Mouse (Mus musculus): ENCODE data around the gene Ppox. TPM values are rescaled to one million over a fixed set of nuclear protein-coding genes. Genes with fewer than 3 reads are reported as not detected.
A peak's percentile ranks its signal among the peaks of the same experiment; 100 is the strongest.

Ppox gene
- polyA plus RNA-seq, 1 experiment from 2014 or later = 54.3 TPM

GRCm38 (mm10) chr1:171283188-171284160, 2.5 kb upstream of the Ppox start:
- Histone ChIP-seq H3K27me3 (replicated peaks) (no peaks in the 10 kb centered on the region), H3K4me1 (peaks cover 43% of the 10 kb centered on the region), H3K9ac (no peak overlapping the region), H3K27ac (no peak overlapping the region), H3K36me3 (peaks cover 43% of the 10 kb centered on the region), H3K4me2 (replicated peaks) (no peak overlapping the region), H3K4me3 (no peak overlapping the region), H3K9me3 (no peaks in the 10 kb centered on the region)
- 91% methylated on average over 18 of the region's 18 CpGs for WGBS
- no peak for ATAC-seq (ENCODE audit: low FRiP score, low read depth)

- Histone ChIP-seq H3K36me3 (peaks cover 52% of the 10 kb centered on the region), H3K27me3 (replicated peaks) (no peaks in the 10 kb centered on the region), H3K4me2 (replicated peaks) (peak overlapping the region; percentile 76; the same call in 1 of the 2 replicates), H3K9me3 (no peaks in the 10 kb centered on the region), H3K4me3 (no peak overlapping the region), H3K27ac (no peak overlapping the region), H3K9ac (no peak overlapping the region), H3K4me1 (peaks cover 38% of the 10 kb centered on the region)
- no peak for ATAC-seq (ENCODE audit: low FRiP score, low read depth)
- WGBS = 80% methylated on average over 18 of the region's 18 CpGs
Observed at GRCm38 (mm10) chr1:171282086-171282805, 1.3 kb upstream of the Ppox start.

GRCm38 (mm10) chr1:171281528-171281923, 540 bp upstream of the Ppox start:
- peak overlapping the region; percentile 54 for H3K9ac ChIP-seq
- H3K4me2 ChIP-seq (replicated peaks) = peak overlapping the region; percentile 76
- 1% methylated on average over 10 of the region's 10 CpGs for WGBS
- H3K27ac ChIP-seq = peak overlapping the region; percentile 59
- peaks cover 31% of the 10 kb centered on the region for H3K4me1 ChIP-seq
- peak; percentile 52 for ATAC-seq (ENCODE audit: low FRiP score, low read depth)
- no peaks in the 10 kb centered on the region for H3K9me3 ChIP-seq
- H3K36me3 ChIP-seq = peaks cover 59% of the 10 kb centered on the region
- H3K27me3 ChIP-seq (replicated peaks) = no peaks in the 10 kb centered on the region
- peak overlapping the region; percentile 41 for H3K4me3 ChIP-seq

- Histone ChIP-seq H3K4me2 (replicated peaks) (peak overlapping the region; percentile 76), H3K9me3 (no peaks in the 10 kb centered on the region), H3K27ac (no peak overlapping the region; the same call in 1 of the 2 replicates), H3K9ac (peak overlapping the region; percentile 66), H3K36me3 (peaks cover 59% of the 10 kb centered on the region), H3K27me3 (replicated peaks) (no peaks in the 10 kb centered on the region), H3K4me3 (peak overlapping the region; percentile 52), H3K4me1 (peaks cover 27% of the 10 kb centered on the region)
- no peak; the same call in 1 of the 2 replicates for ATAC-seq (ENCODE audit: low FRiP score, low read depth)
- whole genome bisulfite sequencing = 1% methylated on average over 25 of the region's 25 CpGs
Observed at GRCm38 (mm10) chr1:171280250-171280915, 603 bp downstream of the Ppox start.

GRCm38 (mm10) chr1:171279721-171280120, 1.3 kb downstream of the Ppox start:
- peaks cover 27% of the 10 kb centered on the region for H3K4me1 ChIP-seq
- H3K4me3 ChIP-seq = peak overlapping the region; percentile 52
- 59% methylated on average over 5 of the region's 5 CpGs for WGBS
- no peaks in the 10 kb centered on the region for H3K9me3 ChIP-seq
- H3K36me3 ChIP-seq = peaks cover 59% of the 10 kb centered on the region
- H3K27ac ChIP-seq = no peak overlapping the region
- peak overlapping the region; percentile 66 for H3K9ac ChIP-seq
- peak overlapping the region; percentile 76 for H3K4me2 ChIP-seq (replicated peaks)
- no peak for ATAC-seq (ENCODE audit: low FRiP score, low read depth)
- no peaks in the 10 kb centered on the region for H3K27me3 ChIP-seq (replicated peaks)

- H3K27me3 ChIP-seq (replicated peaks) = no peaks in the 10 kb centered on the region
- no peak overlapping the region for H3K4me3 ChIP-seq
- no peak overlapping the region for H3K27ac ChIP-seq
- H3K4me1 ChIP-seq = peaks cover 27% of the 10 kb centered on the region
- 88% methylated on average over 14 of the region's 14 CpGs for WGBS
- H3K9me3 ChIP-seq = no peaks in the 10 kb centered on the region
- no peak overlapping the region for H3K9ac ChIP-seq
- H3K36me3 ChIP-seq = peaks cover 60% of the 10 kb centered on the region
- no peak for ATAC-seq (ENCODE audit: low FRiP score, low read depth)
- H3K4me2 ChIP-seq (replicated peaks) = peak overlapping the region; percentile 76
Observed at GRCm38 (mm10) chr1:171279012-171279705, 1.8 kb downstream of the Ppox start.

GRCm38 (mm10) chr1:171278436-171278835, 2.5 kb downstream of the Ppox start:
- Histone ChIP-seq H3K4me1 (peaks cover 27% of the 10 kb centered on the region), H3K4me2 (replicated peaks) (no peak overlapping the region), H3K27ac (no peak overlapping the region), H3K36me3 (peaks cover 60% of the 10 kb centered on the region), H3K27me3 (replicated peaks) (no peaks in the 10 kb centered on the region), H3K9ac (no peak overlapping the region), H3K4me3 (no peak overlapping the region), H3K9me3 (no peaks in the 10 kb centered on the region)
- no peak for ATAC-seq (ENCODE audit: low FRiP score, low read depth)
- WGBS = 91% methylated on average over 8 of the region's 8 CpGs

GRCm38 (mm10) chr1:171277736-171278135, 3.2 kb downstream of the Ppox start:
- no peak overlapping the region for H3K9ac ChIP-seq
- H3K27me3 ChIP-seq (replicated peaks) = no peaks in the 10 kb centered on the region
- no peaks in the 10 kb centered on the region for H3K9me3 ChIP-seq
- H3K4me3 ChIP-seq = no peak overlapping the region
- no peak for ATAC-seq (ENCODE audit: low FRiP score, low read depth)
- 88% methylated on average over 10 of the region's 10 CpGs for WGBS
- no peak overlapping the region for H3K27ac ChIP-seq
- peaks cover 27% of the 10 kb centered on the region for H3K4me1 ChIP-seq
- no peak overlapping the region for H3K4me2 ChIP-seq (replicated peaks)
- H3K36me3 ChIP-seq = peaks cover 63% of the 10 kb centered on the region

GRCm38 (mm10) chr1:171276110-171276748, 4.8 kb downstream of the Ppox start:
- Histone ChIP-seq H3K36me3 (peaks cover 67% of the 10 kb centered on the region), H3K9ac (no peak overlapping the region), H3K4me2 (replicated peaks) (no peak overlapping the region), H3K9me3 (no peaks in the 10 kb centered on the region), H3K4me3 (no peak overlapping the region), H3K4me1 (peaks cover 22% of the 10 kb centered on the region), H3K27me3 (replicated peaks) (no peaks in the 10 kb centered on the region), H3K27ac (no peak overlapping the region)
- WGBS = 94% methylated on average over 14 of the region's 14 CpGs
- no peak for ATAC-seq (ENCODE audit: low FRiP score, low read depth)

- H3K27ac ChIP-seq = no peak overlapping the region
Observed at GRCm38 (mm10) chr1:171275144-171275734, 5.7 kb downstream of the Ppox start.

GRCm38 (mm10) chr1:171274171-171274570, 6.8 kb downstream of the Ppox start:
- 91% methylated on average over 12 of the region's 12 CpGs for WGBS
- Histone ChIP-seq H3K9me3 (no peaks in the 10 kb centered on the region), H3K4me1 (peaks cover 12% of the 10 kb centered on the region), H3K4me3 (no peak overlapping the region), H3K27ac (no peak overlapping the region), H3K4me2 (replicated peaks) (no peak overlapping the region), H3K36me3 (peaks cover 67% of the 10 kb centered on the region), H3K9ac (no peak overlapping the region), H3K27me3 (replicated peaks) (no peaks in the 10 kb centered on the region)
- no peak for ATAC-seq (ENCODE audit: low FRiP score, low read depth)

More at GRCm38 (mm10) chr1:171275144-171275734, 5.7 kb downstream of the Ppox start:
- peaks cover 67% of the 10 kb centered on the region for H3K36me3 ChIP-seq
- peaks cover 22% of the 10 kb centered on the region for H3K4me1 ChIP-seq
- H3K9ac ChIP-seq = no peak overlapping the region
- H3K4me2 ChIP-seq (replicated peaks) = no peak overlapping the region
- H3K9me3 ChIP-seq = no peaks in the 10 kb centered on the region
- no peaks in the 10 kb centered on the region for H3K27me3 ChIP-seq (replicated peaks)
- WGBS = 86% methylated on average over 11 of the region's 11 CpGs
- no peak overlapping the region for H3K4me3 ChIP-seq
- no peak for ATAC-seq (ENCODE audit: low FRiP score, low read depth)

All from neural tube, embryonic 12.5 days (tissue).